Mouse (Mus musculus) erythroblast, embryonic 14.5 days (primary cell): ENCODE data around the gene Akap13. TPM values are rescaled to one million over a fixed set of nuclear protein-coding genes. Genes with fewer than 3 reads are reported as not detected.

Experiments used
- H3K27me3 ChIP-seq: 2 replicates; pipeline ENCODE4 v1.6.1; 2012; ENCODE audit warnings: inconsistent platforms; ENCODE audit not compliant: control insufficient read depth
- H3K36me3 ChIP-seq: 2 replicates; pipeline ENCODE4 v1.6.1; 2012; ENCODE audit warnings: mild to moderate bottlenecking, inconsistent platforms; ENCODE audit not compliant: control insufficient read depth
- H3K4me1 ChIP-seq: 2 replicates; pipeline ENCODE4 v1.6.1; 2012; ENCODE audit warnings: inconsistent platforms; ENCODE audit not compliant: control insufficient read depth
- H3K4me3 ChIP-seq: replicated peaks from 2 replicates; pipeline ENCODE3; 2012; ENCODE audit warnings: moderate library complexity, mild to moderate bottlenecking, inconsistent platforms
- H3K9me3 ChIP-seq: 2 replicates; pipeline ENCODE4 v1.6.1; 2012; ENCODE audit warnings: low read length, inconsistent platforms, mixed read lengths; ENCODE audit not compliant: control insufficient read depth
- GATA1 ChIP-seq: IDR thresholded peaks from 2 replicates; pipeline ENCODE4 v1.6.1; 2012; ENCODE audit warnings: low read length, inconsistent platforms, mixed read lengths
- TAL1 ChIP-seq: IDR thresholded peaks from 3 replicates; pipeline ENCODE4 v1.6.1; 2012; ENCODE audit warnings: low read length, inconsistent platforms, mixed read lengths
- polyA plus RNA-seq: library from polyadenylated mRNA; stranded (reverse); fragments of >175 nt; gene quantifications from 2 replicates; pipeline ENCODE4 v1.2.3, GENCODE M21; 2012

Gene Akap13
- polyA plus RNA-seq, 1 experiment = 1.8 TPM

DNA sequence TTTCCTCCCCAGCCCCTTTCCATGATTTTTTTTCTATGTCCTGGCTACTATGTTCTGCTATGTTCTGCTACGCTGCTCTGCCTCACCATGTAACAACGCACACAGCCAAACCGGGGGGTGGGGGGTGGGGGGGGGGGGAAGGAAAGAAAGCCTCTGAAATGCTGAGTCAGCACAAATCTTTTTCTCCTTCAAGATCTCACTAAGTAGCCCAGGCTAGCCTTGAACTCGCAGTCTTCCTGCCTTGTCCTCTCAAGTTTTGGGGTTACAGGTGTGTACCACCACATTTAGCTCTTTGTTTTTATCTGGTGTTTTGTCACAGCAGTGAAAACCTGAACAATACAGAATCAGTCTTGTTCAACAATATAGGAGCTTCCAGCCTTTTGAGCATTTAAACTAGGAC is 15.8 kb upstream of the Akap13 start:
- Histone ChIP-seq H3K27me3 (no peaks in the 10 kb centered on the region), H3K4me1 (no peaks in the 10 kb centered on the region), H3K9me3 (no peaks in the 10 kb centered on the region), H3K4me3 (no peak overlapping the region), H3K36me3 (no peaks in the 10 kb centered on the region)
- TF ChIP-seq TAL1 = no peak
- TF ChIP-seq GATA1 = no peak

DNA sequence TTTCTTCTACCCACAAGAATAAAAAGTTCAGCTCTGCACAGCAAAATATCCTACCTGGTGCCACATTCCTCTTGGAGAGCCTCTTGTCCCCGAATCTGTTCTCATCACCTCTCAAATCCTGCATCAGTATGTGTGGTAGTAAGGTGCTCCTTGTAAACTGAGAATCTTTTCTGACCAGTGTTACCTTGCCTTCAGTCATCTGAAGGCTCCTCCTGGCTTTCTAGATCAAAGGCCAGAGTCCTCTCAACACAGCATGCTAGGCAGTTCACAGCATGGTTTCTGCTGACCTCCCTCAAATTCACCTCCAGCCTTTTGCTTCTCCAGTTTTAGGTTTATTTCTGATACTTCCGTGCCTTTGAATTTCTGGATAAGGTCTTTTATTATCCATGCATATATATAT is 15.1 kb upstream of the Akap13 start:
- H3K27me3 ChIP-seq = no peaks in the 10 kb centered on the region
- H3K9me3 ChIP-seq = no peaks in the 10 kb centered on the region
- no peaks in the 10 kb centered on the region for H3K36me3 ChIP-seq
- TF ChIP-seq TAL1 (no peak), GATA1 (no peak)
- no peaks in the 10 kb centered on the region for H3K4me1 ChIP-seq
- no peak overlapping the region for H3K4me3 ChIP-seq

- Histone ChIP-seq H3K9me3 (no peaks in the 10 kb centered on the region), H3K27me3 (no peaks in the 10 kb centered on the region), H3K36me3 (no peaks in the 10 kb centered on the region), H3K4me3 (no peak overlapping the region), H3K4me1 (no peaks in the 10 kb centered on the region)
- no peak for TF ChIP-seq TAL1
- TF ChIP-seq GATA1 = no peak
These were observed 13.4 kb upstream of the Akap13 start for GRCm38 (mm10) chr7:75441947-75442346.

DNA sequence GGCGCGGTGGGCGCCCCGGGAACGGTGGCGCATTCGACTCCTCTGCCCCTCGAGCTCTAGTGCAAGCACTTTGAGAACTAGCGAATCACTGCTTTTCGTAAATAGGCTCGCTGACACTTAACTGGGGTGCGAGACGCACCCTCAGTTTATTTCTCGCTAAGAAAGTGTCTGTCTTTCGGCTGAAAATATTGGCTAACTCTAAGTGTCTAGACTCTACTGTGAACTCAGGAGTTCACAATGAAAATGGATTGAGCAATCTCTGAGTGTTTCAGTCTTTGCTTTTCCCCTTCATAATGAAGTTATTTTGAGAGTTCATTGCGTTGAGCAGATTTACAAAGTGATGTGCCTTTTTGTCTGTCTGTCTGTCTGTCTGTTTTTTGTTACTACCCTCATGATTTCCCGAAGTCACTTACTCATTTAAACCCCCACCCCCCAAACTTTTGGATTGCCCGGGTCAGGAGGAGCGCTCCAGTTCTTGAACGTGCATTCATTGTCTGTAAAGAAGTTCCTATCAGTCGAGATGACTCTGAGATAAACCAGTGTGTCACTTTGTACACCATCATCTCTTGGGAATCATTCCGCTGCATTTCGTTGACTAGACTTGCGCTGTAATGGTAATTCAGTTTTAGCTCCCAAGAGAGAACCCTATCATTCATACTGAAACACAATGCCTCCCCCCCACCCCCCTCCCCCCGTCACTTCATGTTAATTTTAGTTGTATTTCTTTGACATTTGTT is 986 bp downstream of the Akap13 start:
- Histone ChIP-seq H3K4me1 (peaks cover 13% of the 10 kb centered on the region), H3K27me3 (peaks cover 30% of the 10 kb centered on the region), H3K36me3 (no peaks in the 10 kb centered on the region), H3K9me3 (no peaks in the 10 kb centered on the region), H3K4me3 (peak overlapping the region; percentile 71)
- TF ChIP-seq TAL1 (no peak), GATA1 (no peak)

GRCm38 (mm10) chr7:75460290-75460689 is 5.0 kb downstream of the Akap13 start:
- no peaks in the 10 kb centered on the region for H3K36me3 ChIP-seq
- peaks cover 9% of the 10 kb centered on the region for H3K4me1 ChIP-seq
- TF ChIP-seq TAL1 = no peak
- no peak for TF ChIP-seq GATA1
- H3K27me3 ChIP-seq = peaks cover 26% of the 10 kb centered on the region
- H3K4me3 ChIP-seq = no peak overlapping the region
- H3K9me3 ChIP-seq = no peaks in the 10 kb centered on the region

GRCm38 (mm10) chr7:75463579-75464162 is 8.3 kb downstream of the Akap13 start:
- Histone ChIP-seq H3K9me3 (no peaks in the 10 kb centered on the region), H3K36me3 (no peaks in the 10 kb centered on the region), H3K4me3 (no peak overlapping the region), H3K4me1 (no peaks in the 10 kb centered on the region), H3K27me3 (no peaks in the 10 kb centered on the region)
- TF ChIP-seq TAL1 (no peak), GATA1 (no peak)

DNA sequence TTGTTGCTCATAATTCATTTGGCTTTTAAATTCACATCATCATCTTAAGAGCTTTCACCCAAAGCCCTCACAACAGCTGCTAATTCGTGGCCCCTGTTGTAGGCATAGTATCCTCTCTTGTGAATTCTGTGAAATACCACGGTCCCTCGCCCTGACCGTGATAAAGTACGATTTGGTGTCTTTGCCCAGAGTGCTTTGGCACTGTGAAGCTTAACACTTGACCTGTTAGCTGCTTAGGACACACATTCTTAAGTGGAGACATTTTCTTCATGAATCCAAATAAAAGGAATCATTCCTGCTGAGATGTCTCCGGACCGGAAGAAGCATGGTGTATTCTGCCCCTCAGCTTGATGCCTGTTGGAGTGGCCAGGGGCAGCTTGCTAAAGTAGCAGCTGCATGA is 12.5 kb downstream of the Akap13 start:
- H3K4me3 ChIP-seq = no peak overlapping the region
- TF ChIP-seq TAL1 (no peak), GATA1 (no peak)
- H3K4me1 ChIP-seq = no peaks in the 10 kb centered on the region
- no peaks in the 10 kb centered on the region for H3K9me3 ChIP-seq
- H3K36me3 ChIP-seq = no peaks in the 10 kb centered on the region
- H3K27me3 ChIP-seq = no peaks in the 10 kb centered on the region

DNA sequence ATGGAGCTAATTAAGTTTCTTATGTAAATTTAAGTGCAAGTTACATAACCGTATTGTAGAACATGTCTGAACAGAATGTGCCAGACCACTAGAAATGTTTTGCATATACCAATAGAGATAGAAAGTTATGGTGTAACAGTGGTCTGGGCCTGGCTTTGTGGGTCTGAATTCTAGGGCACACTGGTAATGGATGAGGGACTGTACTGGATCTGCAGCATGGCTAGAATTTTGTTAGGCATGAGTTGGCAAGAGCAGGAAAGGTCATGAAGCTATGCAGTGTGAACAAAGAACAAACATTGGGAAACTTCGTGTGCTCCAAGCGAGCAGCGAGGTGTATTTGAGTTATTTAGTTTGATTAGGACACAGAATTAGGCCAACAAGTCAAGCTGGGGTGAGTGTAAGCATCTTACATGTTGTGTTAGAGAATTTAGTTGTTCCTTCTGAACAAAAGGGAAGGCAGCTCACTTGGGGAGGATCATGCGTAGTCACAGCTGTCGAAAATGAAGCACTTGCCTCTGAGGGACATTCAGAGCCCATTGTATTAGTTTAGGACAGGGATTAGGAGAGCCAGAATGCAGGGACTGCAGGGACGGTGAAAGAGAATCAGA is 15.1 kb downstream of the Akap13 start:
- H3K36me3 ChIP-seq = no peaks in the 10 kb centered on the region
- H3K4me3 ChIP-seq = no peak overlapping the region
- H3K4me1 ChIP-seq = no peaks in the 10 kb centered on the region
- H3K27me3 ChIP-seq = no peaks in the 10 kb centered on the region
- no peak for TF ChIP-seq TAL1
- TF ChIP-seq GATA1 = no peak
- H3K9me3 ChIP-seq = no peaks in the 10 kb centered on the region

- Histone ChIP-seq H3K36me3 (no peaks in the 10 kb centered on the region), H3K27me3 (no peaks in the 10 kb centered on the region), H3K9me3 (no peaks in the 10 kb centered on the region), H3K4me3 (no peak overlapping the region), H3K4me1 (no peaks in the 10 kb centered on the region)
- no peak for TF ChIP-seq GATA1
- no peak for TF ChIP-seq TAL1
These were observed 17.2 kb downstream of the Akap13 start for GRCm38 (mm10) chr7:75472316-75473195.
